Mouse (Mus musculus): ENCODE data around the gene Spo11. TPM values are rescaled to one million over a fixed set of nuclear protein-coding genes. Genes with fewer than 3 reads are reported as not detected.

The Spo11 gene
- polyA plus RNA-seq, 1 experiment from 2014 or later: not detected

DNA sequence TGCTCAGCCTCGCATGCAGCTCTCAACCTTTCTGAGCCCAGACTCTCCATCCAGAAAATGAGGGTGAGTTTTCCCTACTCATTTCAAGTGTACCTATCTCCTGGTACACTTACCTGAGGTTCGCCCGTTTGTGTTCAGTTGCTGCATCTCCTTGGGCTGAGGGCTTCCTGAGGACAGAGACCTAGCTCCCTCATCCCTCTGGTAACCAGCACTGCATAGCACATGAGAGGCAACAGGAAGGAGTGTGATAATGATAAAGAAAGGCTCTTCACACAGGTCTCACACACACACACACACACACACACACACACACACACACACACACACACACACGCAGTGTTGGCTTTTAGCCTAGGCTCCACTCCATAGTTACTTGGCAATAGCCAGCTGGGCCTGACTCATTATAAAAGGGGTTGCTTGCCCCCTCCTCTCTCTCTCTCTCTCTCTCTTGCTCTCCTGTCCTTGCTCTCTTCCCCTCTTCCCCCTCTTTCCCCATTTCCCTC, 682 bp downstream of the Spo11 start:
- H3K27me3 ChIP-seq (replicated peaks; ENCODE audit: control insufficient read depth, insufficient read depth, low read length): no peaks in the 10 kb centered on the region
- H3K4me1 ChIP-seq (replicated peaks; ENCODE audit: control insufficient read depth, insufficient read depth, low read length): no peaks in the 10 kb centered on the region
- no peak overlapping the region for H3K9ac ChIP-seq (ENCODE audit: low read depth, low read length)
- H3K27ac ChIP-seq (ENCODE audit: low read depth, low read length): no peak overlapping the region
- H3K36me3 ChIP-seq (ENCODE audit: control insufficient read depth, insufficient read depth): no peaks in the 10 kb centered on the region
- ATAC-seq: no peak
- no peak for TF ChIP-seq CTCF (IDR thresholded peaks at IDR 0.05; ENCODE audit: low read depth)
- H3K4me2 ChIP-seq (replicated peaks; ENCODE audit: low read depth): 0 out of 2 replicates have a peak overlapping the region, but pooled peaks have one; percentile 18
- H3K9me3 ChIP-seq (ENCODE audit: control insufficient read depth): no peaks in the 10 kb centered on the region
- H3K4me3 ChIP-seq (ENCODE audit: low read depth, low read length): no peak overlapping the region
- 72% methylated on average over 4 of the region's 4 CpGs for WGBS

- Histone ChIP-seq H3K4me3 (ENCODE audit: low read depth, low read length) (no peak overlapping the region), H3K4me2 (replicated peaks; ENCODE audit: low read depth) (no peak overlapping the region), H3K27me3 (replicated peaks; ENCODE audit: control insufficient read depth, insufficient read depth, low read length) (no peaks in the 10 kb centered on the region), H3K9ac (ENCODE audit: low read depth, low read length) (no peak overlapping the region), H3K36me3 (ENCODE audit: control insufficient read depth, insufficient read depth) (no peaks in the 10 kb centered on the region), H3K4me1 (replicated peaks; ENCODE audit: control insufficient read depth, insufficient read depth, low read length) (no peaks in the 10 kb centered on the region), H3K27ac (ENCODE audit: low read depth, low read length) (no peak overlapping the region), H3K9me3 (ENCODE audit: control insufficient read depth) (no peaks in the 10 kb centered on the region)
- no peak for TF ChIP-seq CTCF (IDR thresholded peaks at IDR 0.05; ENCODE audit: low read depth)
- ATAC-seq: no peak
- 92% methylated on average over 35 of the region's 43 CpGs for WGBS
Measured at GRCm38 (mm10) chr2:172979666-172980345, 2.3 kb downstream of the Spo11 start.

DNA sequence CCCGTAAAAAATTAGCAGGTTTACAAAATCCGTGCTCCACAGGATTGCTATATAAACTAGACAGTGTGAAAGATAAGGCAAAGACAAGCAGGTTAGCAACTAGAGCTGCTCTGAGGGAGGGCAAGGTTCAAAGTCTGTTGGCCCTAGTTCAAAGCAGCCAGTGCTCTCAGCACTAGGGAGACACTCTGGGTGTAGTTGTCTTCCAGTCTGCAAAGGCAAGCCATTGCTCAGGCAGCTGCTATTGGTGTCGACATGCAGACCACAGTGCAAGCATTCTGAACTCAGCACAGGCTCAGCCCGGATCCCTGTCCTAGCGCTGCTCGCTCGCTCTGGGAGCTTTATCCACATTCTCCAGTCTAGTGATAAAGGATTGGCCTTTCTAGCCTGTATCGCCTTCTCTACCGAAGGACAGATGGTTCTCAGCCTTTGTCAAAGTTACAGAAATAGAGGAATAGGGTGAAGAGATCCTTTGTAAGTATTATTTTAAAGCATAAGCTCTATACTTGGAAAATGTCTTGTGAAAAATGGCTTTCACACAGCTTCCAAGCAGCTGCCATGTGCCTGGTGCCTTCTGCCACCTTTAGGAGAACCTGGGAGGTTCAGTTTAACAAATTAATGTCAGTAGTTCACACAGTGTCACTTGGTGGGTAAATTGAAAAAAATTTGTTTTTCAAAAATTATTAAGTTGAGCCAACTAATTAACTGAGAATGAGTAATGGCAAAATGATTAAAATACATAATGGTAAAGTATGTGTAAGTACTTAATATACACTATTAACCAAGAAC, 5.5 kb downstream of the Spo11 start:
- H3K27ac ChIP-seq (ENCODE audit: low read depth, low read length): no peak overlapping the region; the same call in 1 of the 2 replicates

DNA sequence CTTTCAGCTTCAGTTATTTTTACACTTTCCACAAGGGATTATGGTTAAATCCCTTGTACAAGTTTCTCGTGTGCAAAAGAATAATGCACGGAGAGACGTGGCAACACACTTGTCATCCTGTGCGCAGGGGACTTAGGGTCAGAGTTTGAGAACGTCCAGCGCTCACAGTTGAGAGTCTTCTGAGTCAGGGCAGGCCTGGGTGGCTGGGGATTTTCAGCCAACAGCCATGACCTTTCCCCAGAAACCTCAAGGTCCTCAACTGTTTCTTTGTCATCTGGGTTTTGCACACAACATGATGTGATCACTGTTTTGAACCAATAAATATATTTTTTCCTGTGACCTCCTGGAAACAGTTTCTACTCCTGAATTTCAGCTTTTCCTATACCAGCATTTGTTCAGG, 12.7 kb downstream of the Spo11 start:
- 81% methylated on average over 6 of the region's 6 CpGs for WGBS

More for the DNA sequence above, 5.5 kb downstream of the Spo11 start:
- no peaks in the 10 kb centered on the region for H3K4me1 ChIP-seq (replicated peaks; ENCODE audit: control insufficient read depth, insufficient read depth, low read length)
- H3K4me3 ChIP-seq (ENCODE audit: low read depth, low read length): no peak overlapping the region
- no peak overlapping the region for H3K4me2 ChIP-seq (replicated peaks; ENCODE audit: low read depth)
- WGBS: 42% methylated on average over 9 of the region's 9 CpGs
- no peak overlapping the region for H3K9ac ChIP-seq (ENCODE audit: low read depth, low read length)
- no peaks in the 10 kb centered on the region for H3K9me3 ChIP-seq (ENCODE audit: control insufficient read depth)
- TF ChIP-seq CTCF (IDR thresholded peaks at IDR 0.05; ENCODE audit: low read depth): peak; percentile 58
- H3K27me3 ChIP-seq (replicated peaks; ENCODE audit: control insufficient read depth, insufficient read depth, low read length): no peaks in the 10 kb centered on the region
- no peaks in the 10 kb centered on the region for H3K36me3 ChIP-seq (ENCODE audit: control insufficient read depth, insufficient read depth)
- peak; percentile 88 for ATAC-seq

DNA sequence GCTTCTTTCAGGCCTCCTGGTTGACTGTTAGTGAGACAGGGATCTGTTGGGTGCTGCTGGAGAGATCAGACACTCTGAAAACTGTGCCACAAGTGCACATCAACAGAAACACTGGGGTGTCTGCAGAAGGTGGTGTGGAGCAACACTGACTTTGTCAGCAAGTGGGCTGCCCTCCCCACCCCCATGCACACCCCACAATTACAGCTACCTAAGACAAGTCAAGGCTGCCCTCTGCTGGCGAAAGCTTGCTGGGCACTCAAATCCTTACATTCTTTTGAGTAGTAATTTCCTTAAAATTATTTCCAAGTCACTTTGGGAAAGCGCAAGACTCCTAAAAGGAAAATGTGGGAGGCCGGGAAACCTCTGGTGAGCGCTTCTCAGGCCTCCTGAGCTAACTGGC, 18.7 kb downstream of the Spo11 start:
- H3K9ac ChIP-seq (ENCODE audit: low read depth, low read length): no peak overlapping the region
- no peak overlapping the region for H3K27ac ChIP-seq (ENCODE audit: low read depth, low read length)
- H3K9me3 ChIP-seq (ENCODE audit: control insufficient read depth): no peaks in the 10 kb centered on the region
- no peaks in the 10 kb centered on the region for H3K27me3 ChIP-seq (replicated peaks; ENCODE audit: control insufficient read depth, insufficient read depth, low read length)
- no peak for ATAC-seq
- no peak overlapping the region for H3K4me3 ChIP-seq (ENCODE audit: low read depth, low read length)
- H3K4me1 ChIP-seq (replicated peaks; ENCODE audit: control insufficient read depth, insufficient read depth, low read length): no peaks in the 10 kb centered on the region; the same call in 1 of the 2 replicates
- no peak overlapping the region for H3K4me2 ChIP-seq (replicated peaks; ENCODE audit: low read depth)
- no peaks in the 10 kb centered on the region for H3K36me3 ChIP-seq (ENCODE audit: control insufficient read depth, insufficient read depth)
- peak; percentile 93 for TF ChIP-seq CTCF (IDR thresholded peaks at IDR 0.05; ENCODE audit: low read depth)
- 16% methylated on average over 4 of the region's 4 CpGs for WGBS

More for the DNA sequence above, 12.7 kb downstream of the Spo11 start:
- H3K4me3 ChIP-seq (ENCODE audit: low read depth, low read length): no peak overlapping the region
- no peaks in the 10 kb centered on the region for H3K4me1 ChIP-seq (replicated peaks; ENCODE audit: control insufficient read depth, insufficient read depth, low read length)
- H3K9me3 ChIP-seq (ENCODE audit: control insufficient read depth): no peaks in the 10 kb centered on the region
- H3K27me3 ChIP-seq (replicated peaks; ENCODE audit: control insufficient read depth, insufficient read depth, low read length): no peaks in the 10 kb centered on the region
- no peak for ATAC-seq
- no peak overlapping the region for H3K27ac ChIP-seq (ENCODE audit: low read depth, low read length)
- TF ChIP-seq CTCF (IDR thresholded peaks at IDR 0.05; ENCODE audit: low read depth): no peak
- no peak overlapping the region for H3K9ac ChIP-seq (ENCODE audit: low read depth, low read length)
- H3K36me3 ChIP-seq (ENCODE audit: control insufficient read depth, insufficient read depth): no peaks in the 10 kb centered on the region
- H3K4me2 ChIP-seq (replicated peaks; ENCODE audit: low read depth): no peak overlapping the region

- H3K4me2 ChIP-seq (replicated peaks; ENCODE audit: low read depth): no peak overlapping the region
- 59% methylated on average over 11 of the region's 11 CpGs for WGBS
- TF ChIP-seq CTCF (IDR thresholded peaks at IDR 0.05; ENCODE audit: low read depth): no peak
- H3K27ac ChIP-seq (ENCODE audit: low read depth, low read length): no peak overlapping the region
- ATAC-seq: no peak
- H3K36me3 ChIP-seq (ENCODE audit: control insufficient read depth, insufficient read depth): peaks cover 3% of the 10 kb centered on the region; the same call in 1 of the 2 replicates
- H3K9me3 ChIP-seq (ENCODE audit: control insufficient read depth): no peaks in the 10 kb centered on the region
- no peak overlapping the region for H3K9ac ChIP-seq (ENCODE audit: low read depth, low read length)
- no peaks in the 10 kb centered on the region; the same call in 1 of the 2 replicates for H3K4me1 ChIP-seq (replicated peaks; ENCODE audit: control insufficient read depth, insufficient read depth, low read length)
- no peaks in the 10 kb centered on the region for H3K27me3 ChIP-seq (replicated peaks; ENCODE audit: control insufficient read depth, insufficient read depth, low read length)
- no peak overlapping the region for H3K4me3 ChIP-seq (ENCODE audit: low read depth, low read length)
Measured at GRCm38 (mm10) chr2:172997748-172998147, 20.2 kb downstream of the Spo11 start.

Data from intestine, postnatal 0 days (tissue).